Mouse (Mus musculus): ENCODE results near the gene Gm45716. TPM values are rescaled to one million over a fixed set of nuclear protein-coding genes. Genes with fewer than 3 reads are reported as not detected.
"Not testable (repeated sequence)": the region's sequence is repeated elsewhere in the genome, so short reads cannot be mapped to it uniquely, and the experiment has no call there.

Gm45716 gene
- polyA plus RNA-seq, 1 experiment from 2014 or later, result 15.4 TPM

DNA sequence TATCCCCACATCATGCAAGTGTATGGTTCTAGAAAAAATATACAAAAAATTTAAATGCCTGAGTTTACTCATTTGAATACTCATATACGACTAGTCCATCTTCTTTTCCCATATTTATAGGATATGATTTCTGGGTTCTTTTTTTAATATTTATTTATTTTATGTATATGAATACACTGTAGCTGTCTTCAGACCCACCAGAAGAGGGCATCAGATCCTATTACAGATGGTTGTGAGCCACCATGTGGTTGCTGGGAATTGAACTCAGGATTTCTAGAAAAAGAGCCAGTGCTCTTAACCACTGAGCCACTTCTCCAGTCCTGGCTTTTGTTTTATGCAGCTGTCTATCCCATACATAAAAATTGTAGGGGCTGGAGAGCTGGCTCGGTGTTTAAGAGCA is 94.5 kb downstream of the Gm45716 start:
- not testable (repeated sequence) for H3K36me3 ChIP-seq; H3K27me3 ChIP-seq (ENCODE audit: low read depth, poor library complexity, severe bottlenecking); DNase-seq (ENCODE audit: low spot score); H3K9me3 ChIP-seq (replicated peaks); H3K4me3 ChIP-seq; H3K27ac ChIP-seq (replicated peaks); H3K4me1 ChIP-seq
- 92% methylated on average over 2 of the region's 2 CpGs for WGBS

DNA sequence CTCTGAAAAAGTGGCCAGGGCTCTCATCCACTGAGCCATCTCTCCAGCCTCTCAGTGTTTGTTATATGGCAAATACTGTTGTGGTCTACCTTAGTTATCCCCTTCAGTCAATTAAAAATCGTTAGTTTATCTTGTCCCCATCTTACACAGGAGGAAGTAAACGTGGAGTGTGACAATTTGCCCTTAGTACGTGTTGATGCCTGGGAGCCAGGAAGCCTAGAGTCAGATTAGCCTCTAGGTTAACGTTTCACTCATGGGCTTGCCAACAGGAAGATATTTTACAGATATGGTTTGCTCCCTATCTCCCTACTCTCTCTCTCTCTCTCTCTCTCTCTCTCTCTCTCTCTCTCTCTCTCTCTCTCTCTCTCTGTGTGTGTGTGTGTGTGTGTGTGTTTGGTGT is 95.7 kb downstream of the Gm45716 start:
- no peak overlapping the region for H3K27ac ChIP-seq (replicated peaks)
- no peak overlapping the region for H3K4me3 ChIP-seq
- no peak for DNase-seq (ENCODE audit: low spot score)
- WGBS, result 76% methylated on average over 4 of the region's 4 CpGs
- H3K36me3 ChIP-seq, result no peaks in the 10 kb centered on the region
- H3K9me3 ChIP-seq (replicated peaks), result no peaks in the 10 kb centered on the region
- H3K27me3 ChIP-seq (ENCODE audit: low read depth, poor library complexity, severe bottlenecking), result no peaks in the 10 kb centered on the region
- H3K4me1 ChIP-seq, result no peaks in the 10 kb centered on the region

DNA sequence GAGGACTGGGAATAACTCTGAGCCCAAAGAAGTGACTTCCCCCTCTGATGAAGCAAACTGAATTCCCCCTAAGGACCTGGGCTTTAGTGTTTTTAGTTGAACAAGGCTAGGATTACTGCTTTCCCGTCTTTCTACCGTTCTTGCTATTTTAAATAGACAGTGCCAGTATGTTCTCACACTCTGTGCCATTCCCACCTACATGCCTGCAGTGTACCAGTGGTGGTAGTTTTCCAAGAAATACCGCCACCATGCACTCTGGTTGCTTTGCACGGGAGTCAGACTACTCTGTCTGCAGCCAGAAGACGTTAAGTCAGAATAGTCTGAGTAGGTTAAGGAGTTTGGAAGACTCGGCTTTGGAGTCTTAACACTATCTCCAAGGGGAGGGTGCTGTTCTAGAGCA is 96.1 kb downstream of the Gm45716 start:
- Histone ChIP-seq H3K36me3 (no peaks in the 10 kb centered on the region), H3K27ac (replicated peaks) (no peak overlapping the region), H3K4me3 (no peak overlapping the region), H3K9me3 (replicated peaks) (no peaks in the 10 kb centered on the region), H3K27me3 (ENCODE audit: low read depth, poor library complexity, severe bottlenecking) (no peaks in the 10 kb centered on the region), H3K4me1 (no peaks in the 10 kb centered on the region)
- 88% methylated on average over 6 of the region's 6 CpGs for WGBS
- DNase-seq (ENCODE audit: low spot score), result no peak

DNA sequence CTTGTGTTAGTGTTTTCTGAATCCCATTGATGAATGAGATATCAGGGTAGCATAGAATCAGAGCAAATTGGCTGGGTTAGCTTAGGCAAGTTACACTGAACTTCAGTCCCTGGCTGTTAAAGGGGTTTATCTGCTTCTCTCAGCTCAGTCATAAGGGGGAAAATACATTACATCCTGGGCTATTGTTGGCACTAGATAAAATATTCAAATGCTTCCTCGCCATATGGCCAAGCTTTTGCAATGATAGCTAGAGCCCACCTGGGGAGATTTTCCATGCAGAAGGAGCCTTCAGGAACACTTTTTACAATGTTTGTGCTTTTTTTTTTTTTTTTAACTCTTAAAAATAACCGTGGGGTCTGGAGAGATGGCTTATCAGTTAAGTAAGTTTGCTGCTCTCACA is 96.6 kb downstream of the Gm45716 start:
- Histone ChIP-seq H3K27me3 (ENCODE audit: low read depth, poor library complexity, severe bottlenecking) (no peaks in the 10 kb centered on the region), H3K9me3 (replicated peaks) (no peaks in the 10 kb centered on the region), H3K36me3 (no peaks in the 10 kb centered on the region), H3K4me1 (no peaks in the 10 kb centered on the region), H3K4me3 (no peak overlapping the region), H3K27ac (replicated peaks) (no peak overlapping the region)
- no peak for DNase-seq (ENCODE audit: low spot score)
- 77% methylated on average over 2 of the region's 2 CpGs for WGBS

- whole genome bisulfite sequencing, result 83% methylated on average over 4 of the region's 4 CpGs
- Histone ChIP-seq H3K4me3 (no peak overlapping the region), H3K27ac (replicated peaks) (no peak overlapping the region), H3K9me3 (replicated peaks) (no peaks in the 10 kb centered on the region), H3K4me1 (no peaks in the 10 kb centered on the region), H3K27me3 (ENCODE audit: low read depth, poor library complexity, severe bottlenecking) (no peaks in the 10 kb centered on the region), H3K36me3 (no peaks in the 10 kb centered on the region)
- no peak for DNase-seq (ENCODE audit: low spot score)
Measured at GRCm38 (mm10) chr11:90284623-90285022, 97.1 kb downstream of the Gm45716 start.

DNA sequence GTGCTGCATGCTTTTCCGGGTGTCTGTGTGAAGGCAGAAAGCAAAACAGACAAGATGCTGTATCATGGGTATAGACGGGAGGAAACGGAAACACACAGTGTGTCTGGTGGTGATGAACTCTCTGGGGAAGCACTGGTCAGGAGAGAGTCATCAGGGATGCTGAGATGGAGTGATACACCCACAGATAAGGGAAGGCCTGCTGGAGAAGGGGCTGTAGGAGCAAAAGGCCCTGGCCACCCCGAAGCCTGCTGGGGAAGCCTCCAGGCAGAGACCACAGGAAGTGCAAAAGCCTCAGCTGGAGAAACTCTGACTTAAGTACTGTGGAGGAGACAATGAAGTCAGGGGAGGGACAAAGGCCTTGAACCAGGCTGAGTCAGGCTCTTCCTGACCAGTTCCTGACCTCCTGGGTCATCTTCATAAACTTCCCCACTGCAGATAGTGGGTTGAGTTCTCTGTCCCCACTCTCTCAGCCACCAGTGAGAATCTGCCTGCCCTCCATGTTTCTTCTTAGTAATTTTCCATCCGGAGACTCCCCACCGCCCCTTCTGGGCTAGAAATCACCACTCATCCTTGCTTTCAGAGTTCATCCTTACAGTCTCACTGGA is 99.2 kb downstream of the Gm45716 start:
- Histone ChIP-seq H3K36me3 (no peaks in the 10 kb centered on the region), H3K4me3 (no peak overlapping the region), H3K4me1 (no peaks in the 10 kb centered on the region), H3K9me3 (replicated peaks) (no peaks in the 10 kb centered on the region), H3K27ac (replicated peaks) (no peak overlapping the region), H3K27me3 (ENCODE audit: low read depth, poor library complexity, severe bottlenecking) (no peaks in the 10 kb centered on the region)
- 88% methylated on average over 6 of the region's 6 CpGs for WGBS
- no peak for DNase-seq (ENCODE audit: low spot score)

GRCm38 (mm10) chr11:90291156-90291555 is 103.7 kb downstream of the Gm45716 start:
- Histone ChIP-seq H3K27me3 (ENCODE audit: low read depth, poor library complexity, severe bottlenecking) (no peaks in the 10 kb centered on the region), H3K4me1 (no peaks in the 10 kb centered on the region), H3K9me3 (replicated peaks) (no peaks in the 10 kb centered on the region), H3K27ac (replicated peaks) (no peak overlapping the region), H3K36me3 (no peaks in the 10 kb centered on the region), H3K4me3 (no peak overlapping the region)
- DNase-seq (ENCODE audit: low spot score), result no peak
- 74% methylated on average over 4 of the region's 4 CpGs for WGBS

GRCm38 (mm10) chr11:90292766-90293165 is 105.3 kb downstream of the Gm45716 start:
- Histone ChIP-seq H3K9me3 (replicated peaks) (no peaks in the 10 kb centered on the region), H3K36me3 (no peaks in the 10 kb centered on the region), H3K27ac (replicated peaks) (no peak overlapping the region), H3K4me3 (no peak overlapping the region), H3K27me3 (ENCODE audit: low read depth, poor library complexity, severe bottlenecking) (no peaks in the 10 kb centered on the region), H3K4me1 (no peaks in the 10 kb centered on the region)
- DNase-seq (ENCODE audit: low spot score), result no peak

DNA sequence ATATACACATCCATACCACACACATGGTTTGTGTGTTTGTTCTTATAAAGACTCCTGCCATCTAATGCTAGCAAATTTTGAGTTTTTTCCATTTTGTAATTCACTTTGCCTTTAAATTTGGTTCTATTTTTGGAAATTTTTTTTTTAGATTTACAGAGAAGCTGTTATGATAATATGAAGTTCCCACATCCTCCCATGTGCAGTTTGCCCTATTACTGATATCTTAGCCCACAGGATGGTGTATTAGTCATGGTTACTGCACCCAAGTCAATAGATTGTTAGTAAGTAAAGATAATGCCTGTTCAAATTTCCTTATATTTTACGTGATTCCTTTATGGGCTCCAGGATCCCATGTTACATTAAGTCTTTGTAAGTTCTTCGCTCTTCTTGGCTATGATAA is 107.1 kb downstream of the Gm45716 start:
- WGBS, result 97% methylated on average over 2 of the region's 2 CpGs
- H3K4me1 ChIP-seq, result no peaks in the 10 kb centered on the region
- H3K27ac ChIP-seq (replicated peaks), result no peak overlapping the region
- no peak for DNase-seq (ENCODE audit: low spot score)
- H3K27me3 ChIP-seq (ENCODE audit: low read depth, poor library complexity, severe bottlenecking), result no peaks in the 10 kb centered on the region
- no peak overlapping the region for H3K4me3 ChIP-seq
- no peaks in the 10 kb centered on the region for H3K36me3 ChIP-seq
- no peaks in the 10 kb centered on the region for H3K9me3 ChIP-seq (replicated peaks)

Other genes with a start within 250 kb of the Gm45716 start
- gene Pctp, start 184.8 kb upstream of the Gm45716 start, polyA plus RNA-seq (2016; fragmentation: Nextera tagmentation; extraction: Ambion mirVana), result 16.4 and 20.2 TPM in 2 replicates
- gene Tmem100, start 157.3 kb upstream of the Gm45716 start, polyA plus RNA-seq (2016; fragmentation: Nextera tagmentation; extraction: Ambion mirVana), result 5.8 and 5.9 TPM in 2 replicates
- gene Mmd, start 61.8 kb downstream of the Gm45716 start, polyA plus RNA-seq (2016; fragmentation: Nextera tagmentation; extraction: Ambion mirVana), result 38.9 and 42.7 TPM in 2 replicates
- 1.5 and 3.3 TPM in 2 replicates for gene Hlf, start 203.2 kb downstream of the Gm45716 start, polyA plus RNA-seq (2016; fragmentation: Nextera tagmentation; extraction: Ambion mirVana)